Mouse (Mus musculus): ENCODE measurements around the gene Rreb1.

Rreb1 gene

GRCm38 (mm10) chr13:37778594-37779231 lies 513 bp downstream of the Rreb1 start:
- DNase-seq (ENCODE audit: low read depth, low spot score), result peak; percentile 63

- no peak for DNase-seq (ENCODE audit: low read depth, low spot score)
Observed at GRCm38 (mm10) chr13:37779251-37779667, 1.1 kb downstream of the Rreb1 start.

GRCm38 (mm10) chr13:37781557-37781956 lies 3.4 kb downstream of the Rreb1 start:
- no peak for DNase-seq (ENCODE audit: low read depth, low spot score)

DNA sequence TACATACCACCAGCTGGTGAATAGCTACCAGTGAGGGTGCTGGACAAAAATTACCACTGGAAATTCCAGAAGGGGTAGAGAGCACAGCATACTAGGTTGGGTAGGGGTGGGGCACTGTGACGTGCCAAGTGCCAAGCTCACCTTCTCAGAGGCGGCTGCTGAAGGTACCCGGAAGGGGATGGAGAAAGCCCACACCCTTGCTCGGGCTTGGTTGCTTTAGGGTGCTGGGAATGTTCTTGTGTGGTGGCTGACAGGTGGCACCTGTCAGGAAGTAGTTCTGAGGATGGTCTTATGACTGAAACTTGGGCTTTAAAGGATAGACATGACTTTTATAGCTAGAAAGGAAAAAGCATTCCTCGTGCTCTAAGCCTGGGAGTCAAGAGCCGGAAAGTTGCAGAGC lies 3.9 kb downstream of the Rreb1 start:
- no peak for DNase-seq (ENCODE audit: low read depth, low spot score)

DNA sequence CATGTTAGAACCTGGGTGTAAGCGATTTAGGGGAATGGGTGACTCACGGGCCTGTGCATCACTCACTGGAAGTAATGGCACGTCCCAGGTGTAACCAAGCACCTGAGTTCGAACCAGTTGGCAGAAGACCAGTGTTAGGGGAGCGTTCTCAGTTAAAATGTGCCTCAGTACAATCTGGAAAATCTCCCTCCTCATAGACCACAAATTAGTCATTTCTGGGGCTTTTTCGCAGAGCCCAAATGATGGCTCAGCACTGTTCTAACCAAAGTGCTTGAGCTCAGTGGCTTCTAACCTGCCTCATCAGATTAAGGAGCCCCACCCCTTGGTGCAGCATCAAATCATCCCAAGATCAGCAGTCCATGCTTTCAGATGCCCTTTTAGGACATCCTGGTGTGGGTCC lies 5.5 kb downstream of the Rreb1 start:
- no peak for DNase-seq (ENCODE audit: low read depth, low spot score)

DNA sequence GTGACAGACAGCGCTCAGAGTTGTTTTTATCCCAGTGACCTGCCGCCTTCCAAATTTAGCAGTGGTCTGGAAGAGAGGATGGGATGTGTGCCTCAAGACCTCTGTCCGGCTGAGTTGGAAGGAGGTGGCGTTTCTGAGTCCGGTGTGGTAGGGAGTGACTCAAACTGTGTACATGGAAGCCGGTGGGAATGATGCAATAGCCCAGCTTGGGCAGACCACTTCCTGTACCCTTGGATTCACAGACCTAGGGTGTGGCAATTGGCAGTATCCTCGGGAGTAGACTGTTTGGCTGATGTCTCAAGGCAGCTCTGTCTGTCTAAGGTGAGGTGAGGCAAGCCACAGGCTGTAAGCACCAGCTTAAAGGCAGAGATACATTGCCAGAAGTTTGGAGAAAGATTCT lies 6.0 kb downstream of the Rreb1 start:
- no peak for DNase-seq (ENCODE audit: low read depth, low spot score)

- DNase-seq (ENCODE audit: low read depth, low spot score), result no peak
Observed at GRCm38 (mm10) chr13:37792739-37793336, 14.6 kb downstream of the Rreb1 start.

DNA sequence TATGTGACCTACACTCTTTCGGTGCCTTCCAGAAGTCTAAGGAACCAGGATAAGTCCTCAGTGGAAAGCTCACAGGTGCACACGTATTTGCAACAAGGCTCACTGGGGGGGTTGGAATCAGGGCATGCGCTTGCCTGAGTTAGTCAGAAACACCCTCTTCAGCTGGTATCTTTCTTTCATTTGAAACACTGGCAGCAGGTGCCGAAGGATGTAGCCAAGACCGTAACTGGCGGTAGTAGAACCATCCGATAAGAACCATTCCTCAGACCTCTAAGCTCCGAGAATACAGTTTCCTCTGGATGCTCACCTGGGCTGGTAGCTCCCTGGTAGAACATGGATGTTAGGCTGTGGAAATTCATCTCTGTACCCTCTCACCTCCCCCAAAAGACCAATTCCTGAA lies 20.6 kb downstream of the Rreb1 start:
- no peak for DNase-seq (ENCODE audit: low read depth, low spot score)

DNA sequence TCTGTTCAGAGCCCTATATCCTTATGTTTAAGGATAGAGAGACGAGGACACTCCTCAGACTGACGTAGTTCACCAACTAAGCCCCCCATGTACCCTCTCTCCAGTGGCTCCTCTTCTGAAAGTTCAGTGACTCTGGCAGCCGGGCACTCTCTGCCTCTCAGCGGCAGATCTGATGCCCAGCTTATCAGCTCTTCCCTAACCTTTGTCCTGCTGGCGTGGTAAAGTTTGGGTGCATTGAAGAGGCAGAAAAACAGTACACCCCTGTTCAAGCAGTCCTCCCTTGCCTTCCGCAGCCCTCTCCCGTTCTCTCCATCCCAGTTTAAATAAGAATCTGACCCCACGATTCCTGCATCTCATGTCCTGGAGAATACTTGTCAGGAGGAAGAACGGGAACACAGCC lies 21.2 kb downstream of the Rreb1 start:
- DNase-seq (ENCODE audit: low read depth, low spot score), result no peak

- no peak for DNase-seq (ENCODE audit: low read depth, low spot score)
Observed at GRCm38 (mm10) chr13:37801101-37802075, 23.2 kb downstream of the Rreb1 start.

- DNase-seq (ENCODE audit: low read depth, low spot score), result no peak
Observed at GRCm38 (mm10) chr13:37802246-37803003, 24.2 kb downstream of the Rreb1 start.

DNA sequence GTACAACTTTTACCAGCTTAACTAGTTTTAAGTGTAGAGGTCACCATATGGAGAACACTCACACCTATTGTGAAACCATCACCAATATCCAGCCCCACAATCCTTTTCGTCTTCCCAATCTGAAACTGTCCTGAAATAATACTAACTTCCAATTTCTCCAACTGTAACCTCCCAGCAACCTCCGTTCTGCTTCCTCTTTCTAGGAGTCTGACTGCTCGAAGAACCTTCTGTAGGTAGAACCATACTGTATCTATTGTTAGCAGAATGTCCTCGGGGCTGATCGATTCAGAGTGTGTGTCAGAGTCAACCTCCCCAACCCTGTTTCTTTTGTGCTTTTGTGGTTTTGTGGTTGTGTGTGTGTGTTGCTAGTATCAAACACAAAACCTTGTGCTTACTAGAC lies 25.0 kb downstream of the Rreb1 start:
- no peak for DNase-seq (ENCODE audit: low read depth, low spot score)

DNA sequence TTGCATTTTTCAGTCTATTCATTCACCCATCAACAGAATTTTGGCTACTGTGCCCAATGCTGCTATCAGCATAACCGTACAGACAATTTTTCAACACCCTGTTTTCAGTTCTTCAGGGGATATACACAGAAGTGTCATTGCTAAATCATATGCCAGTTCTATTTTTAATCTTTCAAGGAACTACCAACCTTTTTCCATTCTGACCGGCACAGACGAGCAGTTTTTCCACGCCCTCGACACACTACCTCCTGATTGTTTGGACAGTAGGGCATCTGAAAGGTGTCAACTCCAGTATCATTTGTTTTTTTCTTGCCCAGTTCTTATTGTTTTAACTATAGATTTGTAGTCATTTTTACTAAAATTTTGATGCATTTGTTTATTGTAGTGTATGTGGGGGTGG lies 25.8 kb downstream of the Rreb1 start:
- DNase-seq (ENCODE audit: low read depth, low spot score), result no peak

GRCm38 (mm10) chr13:37815001-37815400 lies 36.8 kb downstream of the Rreb1 start:
- no peak for DNase-seq (ENCODE audit: low read depth, low spot score)

DNA sequence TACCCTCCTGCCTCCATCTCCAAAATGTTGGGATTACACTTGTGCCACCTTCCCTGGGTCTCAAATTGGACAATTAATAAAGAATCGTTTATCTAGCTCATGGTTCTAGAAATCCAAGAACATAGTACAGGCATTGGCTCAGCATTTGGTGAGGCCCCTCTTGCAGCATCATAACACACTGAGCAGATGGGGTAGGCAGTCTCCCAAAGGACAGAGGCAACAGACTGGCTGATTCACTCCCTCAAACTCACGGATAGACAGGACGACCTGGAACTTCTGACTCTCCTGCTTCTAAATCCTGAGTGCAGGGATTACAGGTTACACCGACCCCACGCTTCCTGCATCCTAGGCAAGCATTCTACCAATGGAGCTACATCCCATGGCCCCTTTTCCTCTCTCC lies 38.5 kb downstream of the Rreb1 start:
- DNase-seq (ENCODE audit: low read depth, low spot score), result no peak

DNA sequence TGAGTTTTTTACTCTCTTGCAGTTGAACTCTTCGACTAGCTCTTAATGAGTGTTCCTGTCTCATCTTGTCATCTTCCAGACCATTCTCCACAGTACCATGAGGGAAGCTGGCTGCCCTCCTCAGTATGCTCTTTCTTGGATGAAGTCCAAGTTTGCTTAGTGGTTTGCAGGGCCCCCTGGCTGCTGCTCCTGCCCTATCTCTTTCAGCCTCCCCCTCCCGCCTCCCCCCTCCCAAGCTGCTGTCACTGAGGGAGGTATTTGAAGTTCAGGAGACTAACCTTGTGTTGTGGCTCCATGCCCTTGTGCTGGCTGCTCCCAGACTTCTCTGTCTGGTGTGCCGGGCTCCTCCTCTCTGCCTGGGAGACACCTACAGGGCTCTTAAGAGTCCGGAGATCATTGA lies 43.2 kb downstream of the Rreb1 start:
- DNase-seq (ENCODE audit: low read depth, low spot score), result no peak

- DNase-seq (ENCODE audit: low read depth, low spot score), result no peak
Observed at GRCm38 (mm10) chr13:37824331-37824920, 46.2 kb downstream of the Rreb1 start.

GRCm38 (mm10) chr13:37824956-37825645 lies 46.9 kb downstream of the Rreb1 start:
- DNase-seq (ENCODE audit: low read depth, low spot score), result peak; percentile 70

- peak; percentile 79 for DNase-seq (ENCODE audit: low read depth, low spot score)
Observed at GRCm38 (mm10) chr13:37825646-37826280, 47.6 kb downstream of the Rreb1 start.

DNA sequence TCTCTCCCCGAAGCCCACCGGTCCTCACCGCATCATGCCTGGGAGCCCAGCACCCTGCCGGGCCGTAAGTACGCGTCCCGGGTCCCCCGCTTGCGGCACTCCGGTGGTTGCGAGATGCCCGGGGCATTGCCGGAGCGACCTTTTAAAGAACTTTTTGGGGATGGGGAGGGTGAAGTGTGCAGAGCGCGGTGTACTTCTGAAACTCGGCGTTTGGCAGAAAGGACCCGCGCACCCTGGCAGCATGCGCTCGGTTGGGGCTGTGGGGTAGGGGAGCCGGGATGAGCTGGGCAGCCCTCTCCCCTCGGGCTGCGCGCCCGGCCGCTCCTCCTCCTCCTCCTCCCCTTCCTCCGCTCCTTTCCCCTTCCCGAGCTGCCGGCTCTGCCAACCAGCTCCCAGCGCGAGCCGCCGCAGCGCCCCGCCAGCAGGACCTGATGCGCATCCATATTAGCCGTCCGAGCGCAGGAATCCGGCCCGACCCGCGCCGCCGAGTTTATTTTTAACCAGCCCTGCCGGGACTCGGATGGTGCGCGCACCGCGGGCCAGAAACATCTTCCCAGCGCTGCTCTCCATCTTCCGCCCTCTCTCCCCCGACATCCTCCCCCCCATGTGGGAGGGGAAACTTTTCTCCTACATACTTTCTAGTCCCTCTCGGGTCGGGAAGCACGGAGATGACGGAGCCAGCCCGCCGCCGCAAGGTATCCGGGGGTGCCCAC lies 48.2 kb downstream of the Rreb1 start:
- peak; percentile 72 for DNase-seq (ENCODE audit: low read depth, low spot score)

Measured in R1 (cell line).